Comparison of ENCODE assay signal across 11 mouse cellular contexts in genomic region chr4:62705013-62705412, GRCm38 (mm10).
DNase-seq lines count a peak whose midpoint lies in the region; ATAC-seq lines count a peak whose summit lies in the region.
"Had no signal": no experiment of that assay in that cellular context is flagged by ENCODE, and none has a peak within 500 bp of the region (broad histone marks: within the 10 kb centered on the region; RNA-seq: fewer than 3 reads in every experiment).

No protein-coding gene starts in this region.

- ATAC-seq in kidney, embryonic 14.5 days (ENCODE audit: low FRiP score, low TSS enrichment) = no peak

- H3K9ac ChIP-seq in kidney, embryonic 14.5 days (ENCODE audit: low read depth, low read length) = no peak overlapping the region
- H3K9ac ChIP-seq: liver, embryonic 14.5 days had no signal

- WGBS in kidney, embryonic 14.5 days = 77% methylated on average over 10 of the region's 10 CpGs
- 86% methylated on average over 10 of the region's 10 CpGs for WGBS in limb, embryonic 10.5 days

- no peaks in the 10 kb centered on the region for H3K27me3 ChIP-seq in kidney, embryonic 14.5 days (ENCODE audit: control insufficient read depth, insufficient read depth, low read length)
- H3K27me3 ChIP-seq in limb, embryonic 10.5 days (ENCODE audit: low read depth, poor library complexity, severe bottlenecking) = no peaks in the 10 kb centered on the region

- peak overlapping the region; percentile 20; the same call in 1 of the 2 replicates for H3K27ac ChIP-seq in kidney, embryonic 14.5 days (ENCODE audit: low read depth, low read length)
- H3K27ac ChIP-seq in limb, embryonic 10.5 days = peak overlapping the region; percentile 10; the same call in 1 of the 2 replicates
- H3K27ac ChIP-seq: layer of hippocampus, adult 2 months; liver, embryonic 14.5 days had no signal

- peaks cover 12% of the 10 kb centered on the region for H3K4me1 ChIP-seq in kidney, embryonic 14.5 days (ENCODE audit: control insufficient read depth, insufficient read depth, low read length)
- H3K4me1 ChIP-seq in limb, embryonic 10.5 days = peaks cover 29% of the 10 kb centered on the region

- H3K4me3 ChIP-seq in kidney, embryonic 14.5 days (ENCODE audit: low read length) = no peak overlapping the region
- no peak overlapping the region for H3K4me3 ChIP-seq in limb, embryonic 10.5 days
- H3K4me3 ChIP-seq: layer of hippocampus, adult 2 months had no signal

- H3K36me3 ChIP-seq in kidney, embryonic 14.5 days (ENCODE audit: control insufficient read depth, insufficient read depth, low read length) = peaks cover 34% of the 10 kb centered on the region; the same call in 1 of the 2 replicates
- peaks cover 38% of the 10 kb centered on the region for H3K36me3 ChIP-seq in limb, embryonic 10.5 days

- H3K4me2 ChIP-seq in kidney, embryonic 14.5 days (replicated peaks; ENCODE audit: low read depth, low read length) = no peak overlapping the region

- H3K9me3 ChIP-seq in kidney, embryonic 14.5 days (ENCODE audit: control insufficient read depth, low read length) = no peaks in the 10 kb centered on the region
- no peaks in the 10 kb centered on the region for H3K9me3 ChIP-seq in limb, embryonic 10.5 days (replicated peaks)

- no peak for DNase-seq in kidney, postnatal 4 days
- peak; percentile 68 for DNase-seq in Muller cell, postnatal 12 days (ENCODE audit: inconsistent ontology term)
- DNase-seq in embryo, embryonic 10.5 days (ENCODE audit: low spot score) = peak; percentile 31
- no peak for DNase-seq in limb, embryonic 10.5 days (ENCODE audit: low spot score)
- no peak for DNase-seq in right cerebral cortex, adult 2 months (ENCODE audit: low spot score in 2 of 2)
- no peak for DNase-seq in neural tube, embryonic 10.5 days (ENCODE audit: extremely low spot score, low spot score)
- DNase-seq: cerebellum, adult 18-20 months; midbrain, embryonic 14.5 days had no signal

Comparison
In these comparisons a context has a peak if more than half of its experiments do, and no peak if none do; other contexts are left out.
1. DNase-seq: peak in Muller cell, postnatal 12 days (single experiment) and embryo, embryonic 10.5 days (single experiment); none in kidney, postnatal 4 days (0 of 2), limb, embryonic 10.5 days (single experiment), right cerebral cortex, adult 2 months (0 of 2) and neural tube, embryonic 10.5 days (single experiment).